Mouse (Mus musculus) activated CD4-positive, CD25-positive, alpha-beta regulatory T cell, adult 4 months (primary cell): ENCODE measurements around the gene Necap2. TPM values are rescaled to one million over a fixed set of nuclear protein-coding genes. Genes with fewer than 3 reads are reported as not detected.

Experiments used
- ATAC-seq: one replicate; pipeline ENCODE4 v1.8.0; 2017
- polyA plus RNA-seq, 2 experiments: library from polyadenylated mRNA; unstranded; fragments of 100-300 nt; shearing (Covaris generic); gene quantifications; one replicate each; pipeline ENCODE4 v1.2.1; 2017

Gene Necap2
- polyA plus RNA-seq, 2 experiments from 2014 or later, result 85.5 to 101 TPM

- ATAC-seq, result peak; percentile 85
These were observed 46.4 kb downstream of the Necap2 start for GRCm38 (mm10) chr4:141031733-141032132.

DNA sequence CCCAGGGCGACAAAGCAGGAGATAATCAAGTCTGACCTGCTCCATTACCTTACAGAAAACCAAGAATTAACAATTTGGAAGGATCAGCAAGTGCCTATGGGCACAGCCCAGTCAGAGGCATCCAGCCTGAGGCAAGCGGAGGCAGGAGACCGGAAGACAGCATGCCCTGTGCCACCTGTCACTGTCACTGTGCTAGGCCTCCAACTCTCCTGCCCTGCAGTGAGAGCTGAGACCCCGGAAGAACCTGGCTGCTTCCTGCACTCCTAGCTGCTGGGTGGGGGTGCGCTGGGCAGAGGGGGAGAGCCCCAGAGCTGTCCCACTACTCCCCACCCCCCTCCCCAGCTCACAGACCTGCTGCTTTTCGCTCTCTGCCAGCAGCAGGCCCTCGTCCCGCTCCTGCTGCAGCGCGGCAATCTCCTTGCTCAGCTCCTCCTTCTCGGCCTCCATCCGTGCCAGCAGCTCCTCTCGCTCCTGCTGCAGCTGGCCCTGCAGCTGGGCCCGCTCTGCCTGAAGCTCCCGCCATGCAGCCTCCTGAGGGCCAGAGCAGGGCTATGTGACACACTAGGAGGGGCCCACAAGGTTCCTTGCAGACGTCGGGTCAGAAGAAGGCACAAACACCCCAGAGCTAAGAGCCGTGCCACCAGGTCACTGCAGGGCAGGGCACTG lies 47.5 kb downstream of the Necap2 start:
- ATAC-seq, result no peak

- no peak for ATAC-seq
These were observed 53.2 kb downstream of the Necap2 start for GRCm38 (mm10) chr4:141024992-141025391.

GRCm38 (mm10) chr4:141024052-141024451 lies 54.1 kb downstream of the Necap2 start:
- ATAC-seq, result no peak

DNA sequence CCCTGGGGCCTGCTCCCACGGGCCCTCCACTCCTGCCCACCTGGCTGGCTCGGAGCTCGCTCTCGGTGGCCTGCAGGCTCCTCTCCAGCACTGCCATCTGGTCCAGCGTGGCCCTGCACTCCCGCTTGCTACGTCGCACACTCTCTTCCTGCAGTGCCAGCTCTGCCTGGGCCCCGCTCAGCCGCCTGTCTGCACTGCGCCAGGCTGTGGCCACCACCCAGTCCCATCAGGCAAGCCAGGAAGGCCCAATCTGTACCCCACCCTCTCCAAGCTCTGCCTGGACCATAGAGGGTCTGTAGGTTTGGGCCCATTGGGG lies 56.6 kb downstream of the Necap2 start:
- ATAC-seq, result no peak

GRCm38 (mm10) chr4:141020811-141021613 lies 57.1 kb downstream of the Necap2 start:
- ATAC-seq, result no peak

- no peak for ATAC-seq
These were observed 57.9 kb downstream of the Necap2 start for GRCm38 (mm10) chr4:141020220-141020619.

GRCm38 (mm10) chr4:141017657-141018436 lies 60.3 kb downstream of the Necap2 start:
- ATAC-seq, result no peak

Other genes with a start within 250 kb of the Necap2 start
- under 1 TPM; 0.20 to 0.29 TPM for gene Padi1, start 232.6 kb downstream of the Necap2 start, polyA plus RNA-seq
- gene Padi2, start 172.0 kb downstream of the Necap2 start, polyA plus RNA-seq, result 1 to 10 TPM; 9.5 to 9.7 TPM
- gene Sdhb, start 117.2 kb downstream of the Necap2 start, polyA plus RNA-seq, result 100 to 1,000 TPM; 318 to 321 TPM
- 1 to 10 TPM; 5.6 to 7.5 TPM for gene Atp13a2, start 91.5 kb downstream of the Necap2 start, polyA plus RNA-seq
- not detected for gene Mfap2, start 67.9 kb downstream of the Necap2 start, polyA plus RNA-seq
- gene Crocc, start 17.8 kb downstream of the Necap2 start, polyA plus RNA-seq, result 1 to 10 TPM in 1 of 2 experiments, under 1 TPM in 1; 0.98 to 1.4 TPM
- gene Spata21, start 10.0 kb upstream of the Necap2 start, polyA plus RNA-seq, result under 1 TPM; 0.29 to 0.88 TPM
- 10 to 100 TPM; 51.2 to 77.0 TPM for gene Szrd1, start 61.4 kb upstream of the Necap2 start, polyA plus RNA-seq
- gene Fbxo42, start 69.6 kb upstream of the Necap2 start, polyA plus RNA-seq, result 1 to 10 TPM; 5.0 to 7.3 TPM
- gene Rsg1, start 135.6 kb upstream of the Necap2 start, polyA plus RNA-seq, result 1 to 10 TPM; 1.5 to 3.2 TPM
- gene Arhgef19, start 161.1 kb upstream of the Necap2 start, polyA plus RNA-seq, result not detected
- gene Epha2, start 222.9 kb upstream of the Necap2 start, polyA plus RNA-seq, result not detected